Mouse (Mus musculus): ENCODE measurements around the gene Pus7l.

DNA sequence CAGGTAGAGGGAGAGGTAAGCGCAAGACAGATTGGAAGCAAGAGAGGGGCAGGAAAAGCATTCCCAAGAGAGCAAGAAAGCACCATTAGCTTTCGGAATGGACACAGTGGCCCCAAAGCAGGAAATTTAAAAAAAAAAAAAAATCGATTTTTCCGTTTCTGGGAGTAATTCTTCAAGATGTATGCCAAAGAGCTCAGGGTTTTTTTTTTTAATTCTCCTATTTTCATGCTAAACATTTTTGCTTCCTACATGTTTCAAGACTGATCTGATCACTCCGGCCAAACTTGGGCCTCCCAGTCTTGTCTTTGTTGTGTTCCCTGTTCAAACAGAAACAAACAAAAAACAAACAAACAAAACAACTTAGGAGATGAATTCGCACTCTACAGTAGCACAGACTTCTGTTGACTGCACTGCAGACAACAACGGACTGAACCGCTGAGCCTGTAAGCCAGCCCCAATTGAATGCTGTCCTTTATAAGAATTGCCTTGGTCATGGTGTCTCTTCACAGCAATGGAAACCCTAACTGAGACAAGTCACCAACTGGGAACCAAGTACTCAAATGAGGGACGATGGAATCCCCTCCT, 797 bp upstream of the Pus7l start:
- TF ChIP-seq ZC3H11A (IDR thresholded peaks at IDR 0.05; ENCODE audit: low read depth, low read length) (no peak), RCOR1 (IDR thresholded peaks at IDR 0.05; ENCODE audit: low read depth, low read length) (no peak), KAT2A (conservative IDR thresholded peaks at IDR 0.05; ENCODE audit: low read depth, low read length) (no peak; the same call in 1 of the 2 replicates), CTCF (IDR thresholded peaks at IDR 0.05 in 2 of 3, conservative IDR thresholded peaks at IDR 0.05 in 1 of 3; ENCODE audit: control insufficient read depth in 1 of 3, insufficient read depth in 1 of 3, low read depth in 2 of 3, low read length in 3 of 3, poor library complexity in 1 of 3, severe bottlenecking in 1 of 3) (no peak), POLR2A (IDR thresholded peaks at IDR 0.05; ENCODE audit: control insufficient read depth in 1 of 2, insufficient read depth in 1 of 2, low read depth in 1 of 2, low read length in 2 of 2, poor library complexity in 1 of 2) (no peak), TBP (IDR thresholded peaks at IDR 0.05; ENCODE audit: low read depth, low read length) (0 out of 2 replicates have a peak, but pooled peaks have one; percentile 56), ZNF384 (IDR thresholded peaks at IDR 0.05; ENCODE audit: low read depth, low read length) (peak; percentile 65), MXI1 (IDR thresholded peaks at IDR 0.05; ENCODE audit: low read depth, low read length) (no peak), E2F4 (IDR thresholded peaks at IDR 0.05; ENCODE audit: borderline replicate concordance, low read depth, low read length) (no peak), SIN3A (IDR thresholded peaks at IDR 0.05; ENCODE audit: low read length) (no peak; the same call in 1 of the 2 replicates), MAZ (IDR thresholded peaks at IDR 0.05; ENCODE audit: low read depth, low read length) (0 out of 2 replicates have a peak, but pooled peaks have one; percentile 10)

Measured in MEL (cell line).